Mouse (Mus musculus): ENCODE results near the gene Mrpl3.
"Not testable (repeated sequence)": the region's sequence is repeated elsewhere in the genome, so short reads cannot be mapped to it uniquely, and the experiment has no call there.

Gene Mrpl3

DNA sequence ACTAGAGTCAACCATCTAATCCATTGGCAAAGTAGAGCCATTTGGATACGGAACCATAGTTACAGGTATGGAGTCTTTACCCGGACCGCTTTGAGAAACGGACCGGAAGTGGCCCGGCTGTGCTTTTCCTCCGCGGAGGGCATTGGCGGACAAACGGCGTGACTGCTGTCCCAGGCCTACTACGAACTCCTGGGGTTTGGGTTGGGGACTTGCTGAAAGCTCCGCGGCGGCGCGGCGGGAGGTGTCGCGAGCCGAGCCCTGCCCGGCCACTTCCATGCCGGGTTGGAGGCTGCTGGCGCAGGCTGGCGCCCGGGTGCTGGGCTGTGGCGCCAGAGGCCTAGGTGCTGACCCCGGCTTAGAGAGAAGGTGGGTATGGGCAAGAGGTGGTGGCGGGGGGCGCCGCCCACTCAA lies at the start of gene Mrpl3:
Mrpl3 (plus strand) TSS at position 93 of the 411 bp plus-strand sequence.
- DNase-seq, result peak; percentile 89

DNA sequence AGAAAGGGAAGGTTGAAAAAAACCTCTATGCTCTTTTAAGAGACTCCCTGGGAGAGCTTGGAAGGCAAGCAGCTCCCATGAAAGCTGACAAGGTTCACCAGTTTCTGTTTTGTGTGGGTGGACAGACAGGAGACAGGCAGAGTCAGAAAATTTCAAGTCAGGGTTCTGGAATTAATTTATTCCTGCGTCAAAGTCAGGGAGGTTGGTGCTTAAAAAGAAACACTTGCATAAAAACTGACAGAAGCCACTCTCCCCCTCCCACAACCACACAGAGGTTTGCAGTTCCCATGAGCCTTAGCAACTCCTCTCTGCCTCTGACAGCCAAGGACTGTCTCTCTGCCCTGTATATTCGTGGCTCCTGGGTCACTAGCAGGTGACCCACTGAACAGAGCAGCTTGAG lies 42.3 kb upstream of the Mrpl3 start:
- DNase-seq, result no peak

DNA sequence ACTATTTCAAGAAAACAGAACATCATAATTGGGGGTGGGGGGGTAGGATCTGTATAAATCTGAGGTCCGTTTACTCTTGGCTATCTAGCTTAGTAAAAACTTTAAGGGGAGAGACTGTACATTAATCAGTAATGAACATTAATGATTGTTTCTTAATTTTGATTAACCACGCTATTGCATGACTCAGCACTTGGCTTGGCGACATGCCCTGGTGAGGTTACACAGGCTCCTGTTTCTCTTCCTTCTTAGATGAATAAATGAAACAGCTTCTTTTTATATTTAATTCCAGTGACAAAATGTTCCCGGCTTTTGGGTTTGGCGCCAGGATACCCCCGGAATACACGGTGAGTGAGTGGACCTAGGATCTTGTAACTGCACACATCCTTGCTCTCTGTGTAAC lies 34.9 kb upstream of the Mrpl3 start:
- DNase-seq, result no peak

DNA sequence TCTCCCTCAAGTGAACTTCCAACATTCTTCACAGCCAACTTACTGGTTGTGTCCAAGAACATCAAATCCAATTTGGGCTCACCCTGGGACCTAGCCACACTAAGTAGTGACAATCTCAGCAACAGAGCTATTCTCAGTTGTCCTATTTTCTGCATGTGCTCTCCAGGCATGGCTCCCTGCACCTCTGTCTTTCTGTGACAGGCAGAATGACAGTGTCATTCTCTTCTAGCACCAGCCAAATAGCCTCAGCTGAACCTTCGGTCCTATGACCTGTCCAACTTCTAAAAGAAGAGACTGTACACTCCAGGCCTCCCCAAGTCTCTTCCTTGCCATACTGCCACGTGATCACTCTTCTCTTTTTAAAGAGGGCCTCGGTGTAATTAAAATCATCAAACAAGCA lies 24.7 kb upstream of the Mrpl3 start:
- no peak for DNase-seq

DNA sequence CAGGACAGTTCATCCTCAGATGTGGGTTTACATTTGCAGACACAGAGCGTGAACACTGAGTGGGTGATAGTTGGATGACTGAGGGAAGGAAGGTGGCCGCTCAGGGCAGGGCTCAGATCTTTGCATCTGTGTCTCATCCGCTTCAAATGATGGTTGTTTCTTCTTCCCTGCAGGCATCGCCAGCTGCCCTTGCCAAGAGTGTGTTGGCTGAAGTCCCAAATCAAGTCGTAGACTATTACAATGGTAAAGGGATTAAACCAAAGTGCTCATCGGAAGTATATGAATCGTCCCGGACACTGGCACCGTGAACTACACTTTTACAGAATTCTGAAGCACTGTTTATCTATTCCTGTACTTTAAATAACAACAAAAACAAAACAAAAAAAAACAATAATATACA lies 20.5 kb upstream of the Mrpl3 start:
- no peak for DNase-seq

GRCm38 (mm10) chr9:105033641-105034040 lies 19.4 kb upstream of the Mrpl3 start:
- no peak for DNase-seq

DNA sequence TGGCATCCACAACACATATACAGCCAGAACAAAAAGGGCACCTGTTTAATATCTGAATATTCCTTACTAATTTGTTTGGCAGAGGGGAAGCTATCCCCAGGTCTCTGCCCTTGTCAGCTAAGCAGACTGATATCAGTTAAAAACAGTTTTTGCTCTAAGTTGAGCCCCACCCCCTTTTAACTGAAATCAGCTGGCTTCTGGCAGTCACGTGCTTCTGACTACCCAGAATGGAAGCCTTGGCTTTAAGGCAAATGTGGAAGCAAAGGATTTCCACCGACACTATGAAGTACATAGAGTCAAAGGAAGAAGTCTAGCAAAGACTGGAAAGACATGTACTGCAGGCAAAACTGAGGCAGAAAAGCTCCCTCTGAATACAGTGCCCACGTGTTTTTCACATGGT lies 15.2 kb upstream of the Mrpl3 start:
- DNase-seq, result no peak

GRCm38 (mm10) chr9:105046014-105046413 lies 7.0 kb upstream of the Mrpl3 start:
- no peak for DNase-seq

DNA sequence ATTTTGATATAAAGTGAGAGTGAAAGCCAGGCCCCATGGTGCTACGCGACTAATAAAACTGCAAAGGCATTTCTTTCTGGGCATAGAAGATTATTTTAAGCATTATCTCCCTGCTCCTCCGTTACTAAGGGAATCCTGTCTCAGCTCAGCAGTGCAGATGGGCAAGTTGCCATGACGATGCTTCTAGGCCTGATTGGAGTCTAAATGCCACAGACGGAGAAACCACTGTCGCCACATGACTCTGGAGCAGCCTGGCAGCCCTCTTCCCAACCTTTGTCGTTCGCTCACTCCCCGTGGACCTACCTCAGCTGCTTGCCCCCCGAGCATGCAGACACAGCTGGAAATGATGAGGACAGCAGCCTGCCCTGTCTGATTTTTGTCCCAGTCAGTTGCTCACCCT lies 4.7 kb upstream of the Mrpl3 start:
- DNase-seq, result no peak

- no peak for DNase-seq
These were observed 3.4 kb upstream of the Mrpl3 start for GRCm38 (mm10) chr9:105049636-105050035.

DNA sequence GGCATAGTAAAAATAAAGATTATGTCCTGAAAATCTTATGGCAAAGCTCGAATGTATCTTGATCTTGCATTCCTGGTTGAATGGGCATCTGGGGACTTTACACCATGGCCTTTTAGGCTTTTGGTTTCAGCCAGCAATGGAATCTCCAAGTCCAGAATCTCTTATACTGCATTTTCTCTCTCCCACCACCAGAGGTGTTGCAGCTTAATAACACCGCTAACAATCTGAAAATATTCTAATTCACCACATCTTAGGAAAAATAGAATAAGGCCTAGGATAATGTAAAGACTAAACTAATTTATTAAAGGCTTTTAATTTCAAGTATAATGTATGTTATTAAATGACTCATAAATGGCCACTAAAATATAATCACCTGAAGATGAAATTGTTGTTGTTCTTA lies 2.8 kb upstream of the Mrpl3 start:
- DNase-seq, result no peak

DNA sequence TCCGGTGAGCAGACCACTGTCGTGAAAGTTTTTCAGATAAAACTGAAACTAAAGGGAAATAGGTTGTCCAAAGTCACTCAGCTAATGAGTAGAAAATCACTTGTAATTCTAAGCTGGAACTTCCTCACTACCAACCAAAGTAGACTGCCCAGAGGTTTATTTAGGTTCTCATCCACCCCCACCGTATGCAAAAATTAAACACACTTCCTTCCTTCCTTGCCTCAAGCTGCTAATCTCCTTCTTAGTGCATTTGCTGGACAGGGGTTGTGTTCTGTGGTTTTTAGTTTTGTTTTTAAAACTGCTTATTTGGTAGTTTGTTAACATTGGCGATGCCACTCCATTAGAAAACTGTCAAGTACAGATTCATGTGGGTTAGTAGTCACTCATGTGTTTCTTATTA lies 773 bp downstream of the Mrpl3 start:
- DNase-seq, result no peak

- no peak for DNase-seq
These were observed 16.1 kb downstream of the Mrpl3 start for GRCm38 (mm10) chr9:105069106-105069505.

GRCm38 (mm10) chr9:105072991-105073748 lies 20.1 kb downstream of the Mrpl3 start:
- DNase-seq, result peak; percentile 65

DNA sequence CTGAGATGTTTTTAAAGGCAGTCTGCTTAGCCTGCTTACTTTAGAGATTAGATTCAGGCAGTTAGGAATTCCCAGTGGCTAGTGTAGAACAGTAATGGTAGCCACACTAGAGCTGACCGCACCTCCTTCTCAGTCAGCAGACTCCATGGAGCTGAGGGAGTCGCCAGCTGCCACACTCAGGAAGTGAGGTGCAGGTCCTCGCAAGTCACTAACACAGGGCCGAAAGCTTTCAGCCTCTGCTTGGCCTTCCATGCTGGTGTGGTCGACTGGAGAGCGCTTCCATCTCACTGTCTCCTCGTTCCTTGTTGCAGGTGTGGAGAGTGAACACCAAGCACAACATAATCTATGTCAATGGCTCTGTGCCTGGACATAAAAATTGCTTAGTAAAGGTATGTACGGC lies 21.8 kb downstream of the Mrpl3 start:
- no peak for DNase-seq

GRCm38 (mm10) chr9:105076756-105077424 lies 23.9 kb downstream of the Mrpl3 start:
- DNase-seq, result no peak

DNA sequence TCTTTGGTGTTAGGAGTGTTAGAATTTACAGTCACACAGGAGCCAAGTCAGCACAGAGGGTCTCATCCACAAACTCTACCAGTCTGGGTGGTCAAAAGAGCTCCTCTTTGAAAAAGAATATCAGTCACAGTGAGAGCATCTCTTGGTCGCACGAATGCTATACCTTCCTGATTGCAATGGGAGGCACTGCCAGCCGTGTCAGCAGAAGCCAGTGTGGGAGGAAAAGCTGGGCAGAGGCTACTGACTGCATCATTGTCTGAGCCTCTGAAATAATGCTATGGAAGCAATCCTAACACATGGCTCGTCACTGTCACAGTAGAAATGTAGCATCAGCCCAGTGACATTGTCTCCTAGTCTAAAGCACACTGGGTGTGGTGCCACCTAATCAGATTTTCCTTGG lies 25.4 kb downstream of the Mrpl3 start:
- no peak for DNase-seq

GRCm38 (mm10) chr9:105080246-105080645 lies 27.2 kb downstream of the Mrpl3 start:
- DNase-seq, result no peak

DNA sequence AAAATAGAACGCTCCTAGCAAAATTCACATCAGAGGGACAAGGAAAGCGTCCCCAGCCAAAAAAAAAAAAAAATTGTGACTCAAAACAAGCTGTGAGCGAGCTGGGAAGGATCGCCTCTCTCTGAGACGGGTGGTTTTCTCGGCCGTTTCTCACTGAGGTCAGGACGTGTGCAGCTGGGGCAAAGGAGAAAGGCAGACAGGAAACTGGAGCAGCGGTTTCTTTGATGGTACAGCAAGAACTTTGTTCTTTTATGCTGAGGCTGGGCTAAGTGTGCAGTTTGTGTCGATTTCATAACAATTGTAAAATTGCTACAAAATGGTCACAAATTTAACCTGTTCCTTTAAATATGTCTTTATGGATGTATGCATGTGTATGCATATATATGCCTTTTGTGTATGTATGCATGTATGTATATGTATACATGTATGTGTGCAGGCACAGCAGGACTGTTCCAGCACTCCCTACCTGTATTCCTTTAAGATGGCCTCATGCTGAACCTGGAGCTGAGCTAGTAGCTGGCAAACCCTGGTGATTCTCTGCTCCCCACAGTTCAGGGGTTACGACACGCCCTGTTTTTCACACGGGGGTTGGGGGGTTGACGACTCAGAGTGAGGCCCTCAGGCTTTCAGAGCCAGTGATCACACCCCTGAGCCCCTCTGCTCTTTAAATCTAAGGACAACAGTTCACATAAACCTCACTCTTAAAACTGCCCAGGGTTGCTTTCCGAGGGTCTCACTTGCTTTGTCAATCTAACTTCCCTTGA lies 48.0 kb downstream of the Mrpl3 start:
- no peak for DNase-seq

DNA sequence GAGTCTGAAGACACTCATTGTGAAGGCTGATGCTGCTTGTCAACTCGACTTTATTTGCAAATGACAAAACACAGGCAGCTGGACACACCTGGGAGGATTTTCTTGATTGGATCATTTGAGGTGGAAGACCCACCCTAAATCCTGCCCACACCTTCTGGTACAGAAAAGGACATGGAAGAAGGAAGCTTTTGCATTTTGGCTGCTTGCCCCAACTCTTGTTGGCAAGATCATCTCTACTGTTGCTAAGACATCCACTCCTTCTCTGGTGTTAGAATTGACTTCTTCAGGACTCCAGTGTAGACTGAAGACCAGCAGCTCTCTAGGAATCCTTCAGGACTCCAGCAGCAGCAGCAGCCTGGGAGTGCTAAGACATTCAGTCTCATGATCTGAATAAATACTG lies 48.9 kb downstream of the Mrpl3 start:
- DNase-seq, result no peak

DNA sequence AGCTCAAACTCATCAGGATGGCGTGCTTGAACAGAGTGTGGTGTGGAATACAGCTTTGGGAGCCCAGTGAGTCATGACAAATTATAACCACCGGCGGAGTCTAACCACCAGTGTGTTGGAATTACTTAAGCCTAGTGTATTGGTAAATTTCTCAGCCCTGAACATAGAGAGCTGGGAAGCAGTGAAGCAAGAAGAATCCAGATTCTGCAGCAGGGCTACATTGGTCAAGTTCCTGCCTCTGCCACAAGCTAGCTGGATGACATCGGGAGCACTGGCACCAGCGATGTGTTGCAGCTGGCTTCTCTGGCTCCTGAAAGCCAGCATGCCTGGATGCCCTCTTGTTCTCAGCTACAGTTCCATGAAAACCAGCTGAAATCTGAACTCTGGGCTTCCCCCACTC lies 50.9 kb downstream of the Mrpl3 start:
- no peak for DNase-seq

GRCm38 (mm10) chr9:105125206-105125605 lies 72.2 kb downstream of the Mrpl3 start:
- not testable (repeated sequence) for DNase-seq
